Mouse (Mus musculus) kidney, postnatal 36 days (tissue): ENCODE results near the gene Rhoj.
"Not testable (repeated sequence)": the region's sequence is repeated elsewhere in the genome, so short reads cannot be mapped to it uniquely, and the experiment has no call there.

Source experiments
- DNase-seq, 2 experiments: peaks; one replicate each; pipeline ENCODE4 v3.0.0; 2021 to 2022; ENCODE audit warnings: mixed read lengths in 2 of 2

The Rhoj gene

GRCm38 (mm10) chr12:75307961-75308951, at the start of gene Rhoj:
Rhoj (plus strand) TSS chr12:75308322.
- peak; percentile 74 to 79 for DNase-seq

- no peak for DNase-seq
These were observed 36.4 kb upstream of the Rhoj start for GRCm38 (mm10) chr12:75271726-75272125.

- no peak for DNase-seq
These were observed 32.4 kb upstream of the Rhoj start for GRCm38 (mm10) chr12:75275730-75276129.

GRCm38 (mm10) chr12:75277425-75277824, 30.7 kb upstream of the Rhoj start:
- DNase-seq = no peak

- DNase-seq = peak; percentile 11 to 26
These were observed 27.6 kb upstream of the Rhoj start for GRCm38 (mm10) chr12:75280502-75280901.

- peak in 1 of 2 experiments; percentile 6 for DNase-seq
These were observed 24.9 kb upstream of the Rhoj start for GRCm38 (mm10) chr12:75283226-75283625.

DNA sequence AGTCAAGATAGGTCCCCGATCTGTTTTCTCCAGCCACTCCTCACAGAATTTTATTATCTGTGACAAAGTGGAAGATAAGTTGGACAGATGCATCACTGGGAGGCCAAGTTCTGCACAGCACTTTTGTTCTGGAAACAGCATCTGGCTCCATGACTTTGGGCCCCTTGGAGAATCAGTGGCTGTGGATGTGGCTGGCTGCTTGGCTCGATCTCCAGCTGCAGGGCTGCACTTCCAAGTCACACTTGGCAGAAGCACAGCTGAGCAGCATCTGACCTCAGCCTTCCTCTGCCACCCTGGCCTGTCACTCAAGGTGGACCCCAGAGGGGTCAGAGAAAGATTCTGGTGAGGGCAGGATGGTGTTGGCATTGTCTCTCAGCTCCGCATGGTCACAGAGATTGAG, 22.0 kb upstream of the Rhoj start:
- DNase-seq = no peak

DNA sequence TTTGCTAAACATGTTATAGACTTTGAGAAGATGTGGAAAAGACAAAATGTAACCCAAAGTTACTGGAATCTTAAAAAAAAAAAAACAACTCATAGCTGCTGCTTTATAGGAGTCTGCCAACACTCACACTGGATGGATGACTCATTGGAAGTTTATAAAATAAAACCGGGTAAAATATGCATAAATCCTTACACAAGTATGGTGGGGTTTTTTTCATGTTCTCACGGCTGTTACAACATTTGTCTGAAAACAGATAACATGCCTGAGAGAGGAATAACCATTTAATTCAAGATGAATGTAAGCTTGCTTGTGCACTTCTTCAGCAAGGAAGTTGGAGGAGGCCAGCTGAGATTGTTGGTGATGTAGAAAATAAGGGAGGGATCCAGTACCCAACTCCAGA, 17.6 kb upstream of the Rhoj start:
- no peak for DNase-seq

DNA sequence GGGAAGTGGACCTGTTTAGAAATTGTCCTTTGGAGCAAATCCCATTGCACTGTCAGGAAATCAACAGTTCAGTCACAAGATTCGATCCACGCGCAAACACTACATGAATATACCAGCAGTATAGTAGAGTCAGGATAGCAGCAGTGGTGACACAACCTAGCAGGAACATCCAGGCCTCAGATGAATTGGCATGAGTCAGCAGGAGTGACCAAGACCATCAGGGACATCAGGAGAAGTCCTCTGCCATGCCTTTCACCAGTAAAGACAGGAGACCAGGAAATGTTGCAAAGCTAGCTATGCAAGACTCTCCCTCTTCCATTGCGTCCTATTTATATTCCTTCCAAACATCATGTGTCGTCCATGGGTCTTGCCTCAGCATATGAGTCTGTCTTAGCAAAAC, 16.6 kb upstream of the Rhoj start:
- no peak for DNase-seq

GRCm38 (mm10) chr12:75292939-75293338, 15.2 kb upstream of the Rhoj start:
- no peak for DNase-seq

GRCm38 (mm10) chr12:75299865-75300264, 8.3 kb upstream of the Rhoj start:
- DNase-seq = no peak

DNA sequence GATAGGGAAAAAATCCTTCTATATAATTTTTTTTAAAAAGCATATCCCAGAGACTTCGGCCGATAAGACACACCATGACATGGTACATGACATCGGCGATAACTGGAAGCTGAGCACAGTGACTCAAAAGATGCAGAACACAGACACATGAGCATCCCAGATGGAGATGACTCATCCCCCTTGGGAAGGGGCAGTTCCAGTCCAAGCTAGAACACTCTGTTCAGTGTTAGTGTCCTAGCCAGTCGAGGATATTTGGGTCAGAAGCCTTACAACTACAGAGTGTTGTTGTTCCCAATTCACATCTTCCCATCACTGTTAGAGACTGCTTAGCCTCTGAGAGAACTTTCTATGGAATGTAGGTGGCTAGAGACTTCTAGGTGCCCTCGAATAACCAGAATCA, 4.0 kb upstream of the Rhoj start:
- DNase-seq = no peak

GRCm38 (mm10) chr12:75309756-75310155, 1.6 kb downstream of the Rhoj start:
- peak; percentile 44 to 47 for DNase-seq

DNA sequence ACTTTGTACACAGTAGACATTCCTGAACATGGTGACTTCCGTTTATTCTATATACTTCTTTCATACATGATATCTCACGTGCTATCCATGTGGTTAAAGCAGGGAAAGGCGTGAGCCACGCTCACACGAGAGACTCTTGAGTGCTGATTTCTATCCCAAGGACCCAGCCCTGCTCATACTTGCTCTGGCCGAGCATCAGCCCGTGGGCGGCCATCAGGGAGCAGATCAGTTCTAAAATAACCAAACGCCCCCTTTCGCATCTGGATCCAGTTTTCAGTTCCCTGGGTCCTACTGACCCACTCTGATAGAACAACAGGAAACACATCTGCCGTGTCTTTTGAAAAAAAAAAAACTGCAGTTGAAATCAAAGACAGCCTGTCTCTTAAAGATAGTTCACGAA, 2.6 kb downstream of the Rhoj start:
- no peak for DNase-seq

DNA sequence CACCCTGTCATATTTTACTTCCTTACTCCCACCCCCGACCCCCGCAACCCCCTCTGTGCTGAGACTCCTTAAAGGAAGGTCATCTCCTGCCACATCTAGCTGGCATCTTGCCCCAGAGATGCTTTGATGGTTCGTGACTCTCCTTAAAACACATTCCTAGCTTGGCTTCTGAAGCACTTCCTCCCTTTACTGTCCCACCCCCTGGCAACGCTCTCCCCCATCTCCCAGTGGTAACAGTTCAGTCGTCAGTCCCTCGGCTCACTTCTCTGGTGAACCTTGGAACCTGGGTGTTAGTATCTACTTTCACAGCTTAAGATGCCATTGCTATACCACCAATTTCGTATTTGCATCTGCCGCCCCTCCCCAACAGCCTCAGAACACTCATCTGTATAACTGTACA, 3.8 kb downstream of the Rhoj start:
- DNase-seq = peak in 1 of 2 experiments; percentile 28

DNA sequence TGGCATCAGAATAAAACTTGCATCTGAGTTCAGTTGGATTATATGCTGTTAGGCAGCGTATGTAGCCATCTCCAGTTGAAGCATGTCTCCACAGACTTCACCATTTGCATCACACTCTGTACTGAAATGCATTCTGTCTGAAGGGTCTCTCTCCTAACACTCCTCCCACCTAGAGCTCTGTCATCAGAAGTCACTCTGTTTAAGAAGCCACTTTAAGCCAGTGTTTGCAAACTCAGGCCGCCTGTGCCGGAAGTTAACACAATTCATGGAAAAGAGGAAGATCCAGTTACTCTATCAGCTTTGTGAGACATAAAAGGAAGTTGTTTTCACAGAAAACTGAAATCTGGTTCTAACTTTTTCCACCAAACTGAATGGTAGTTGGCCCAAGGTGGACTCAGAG, 5.9 kb downstream of the Rhoj start:
- DNase-seq = no peak

- DNase-seq = no peak
These were observed 7.7 kb downstream of the Rhoj start for GRCm38 (mm10) chr12:75315851-75316250.

DNA sequence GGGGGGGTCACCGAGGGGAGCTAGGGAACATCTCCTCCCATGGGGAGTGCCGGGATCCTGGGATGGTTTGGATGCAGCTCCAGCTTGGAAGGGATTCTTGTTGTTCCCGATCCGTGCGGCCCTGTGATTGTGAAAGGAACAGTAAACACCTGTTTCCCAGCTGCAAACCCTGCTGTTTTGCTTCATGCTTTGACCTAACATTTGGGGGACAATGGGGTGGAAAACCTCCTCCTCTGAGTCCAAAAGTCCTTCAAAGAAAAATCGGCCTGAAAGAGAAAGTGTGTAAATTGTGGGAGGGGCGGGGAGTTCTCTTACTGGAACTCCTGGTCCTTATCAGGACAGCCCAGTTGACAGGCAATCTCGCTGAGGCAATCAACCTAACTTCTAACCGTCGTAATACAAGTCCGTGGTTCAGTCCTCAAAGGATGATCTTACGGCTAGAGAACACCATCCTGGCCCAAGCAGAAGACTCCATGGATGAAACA, 12.4 kb downstream of the Rhoj start:
- DNase-seq = no peak

GRCm38 (mm10) chr12:75321189-75321588, 13.1 kb downstream of the Rhoj start:
- DNase-seq = no peak

- no peak for DNase-seq
These were observed 21.1 kb downstream of the Rhoj start for GRCm38 (mm10) chr12:75329188-75329587.

DNA sequence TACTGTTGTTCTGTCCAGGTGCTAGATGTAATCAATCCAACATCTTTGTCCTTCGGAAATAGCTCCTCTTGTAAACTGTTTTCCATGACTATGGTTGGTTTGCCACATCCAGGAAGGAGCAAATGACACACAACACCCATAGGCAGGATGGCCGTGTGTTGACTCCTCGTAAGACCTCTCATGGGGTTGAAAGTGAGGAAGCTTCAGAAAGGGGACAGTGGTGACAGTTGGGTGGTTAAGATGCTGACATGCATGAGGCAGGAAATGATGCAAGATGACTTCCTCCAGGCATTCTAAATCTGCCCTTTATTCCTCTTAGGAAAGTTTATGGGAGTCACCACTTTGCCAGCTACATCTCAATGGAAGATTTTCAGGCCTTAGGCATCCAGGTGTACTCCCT, 31.8 kb downstream of the Rhoj start:
- DNase-seq = no peak

GRCm38 (mm10) chr12:75340331-75340730, 32.2 kb downstream of the Rhoj start:
- no peak for DNase-seq

DNA sequence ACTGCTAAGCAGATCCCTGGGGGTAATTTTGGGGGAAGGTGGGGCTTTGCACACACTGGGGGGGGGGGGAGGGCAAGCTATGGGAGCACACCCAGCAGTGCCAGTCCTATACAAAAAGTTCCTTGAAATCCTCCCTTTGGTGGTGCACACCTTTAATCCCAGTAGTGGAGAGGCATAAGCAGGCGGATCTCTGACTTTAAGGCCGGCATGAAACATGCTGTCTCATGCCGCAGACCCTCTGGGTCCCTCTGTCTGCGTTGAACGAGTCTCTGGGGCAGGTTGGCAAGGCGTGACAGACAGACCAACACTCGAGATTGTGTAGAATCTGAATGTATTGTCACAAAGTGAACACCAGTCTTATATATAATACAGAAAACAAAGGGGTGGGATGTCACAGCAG, 40.4 kb downstream of the Rhoj start:
- no peak for DNase-seq

GRCm38 (mm10) chr12:75349537-75349936, 41.4 kb downstream of the Rhoj start:
- DNase-seq = not testable (repeated sequence)
